Mouse (Mus musculus) right cerebral cortex, postnatal 25 days (tissue): ENCODE measurements around the gene Hcn2.

ENCODE experiments used
- DNase-seq: peaks from one replicate; pipeline ENCODE4 v3.0.0; 2022

The Hcn2 gene

DNA sequence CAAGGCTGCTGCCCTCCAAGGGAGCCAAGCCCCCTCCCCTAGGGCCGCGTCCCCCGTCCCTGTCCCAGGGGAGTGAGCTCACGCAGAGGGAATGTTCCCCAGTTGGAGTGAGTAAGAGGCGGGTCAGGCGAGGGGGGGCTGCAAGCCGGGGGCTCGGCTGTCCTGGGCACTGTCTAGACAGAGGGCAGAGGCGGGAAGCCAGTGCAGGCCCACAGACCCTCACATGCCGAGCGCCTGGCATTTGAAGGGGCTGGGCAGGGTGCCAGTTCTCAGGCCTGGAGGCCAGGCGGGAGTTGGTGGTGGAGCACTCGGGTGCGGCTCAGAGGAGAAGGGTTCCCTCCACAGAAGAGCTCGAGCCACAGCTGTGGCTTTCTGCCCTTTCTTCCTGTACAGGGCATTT is 61.6 kb downstream of the Hcn2 start:
- DNase-seq, result no peak

DNA sequence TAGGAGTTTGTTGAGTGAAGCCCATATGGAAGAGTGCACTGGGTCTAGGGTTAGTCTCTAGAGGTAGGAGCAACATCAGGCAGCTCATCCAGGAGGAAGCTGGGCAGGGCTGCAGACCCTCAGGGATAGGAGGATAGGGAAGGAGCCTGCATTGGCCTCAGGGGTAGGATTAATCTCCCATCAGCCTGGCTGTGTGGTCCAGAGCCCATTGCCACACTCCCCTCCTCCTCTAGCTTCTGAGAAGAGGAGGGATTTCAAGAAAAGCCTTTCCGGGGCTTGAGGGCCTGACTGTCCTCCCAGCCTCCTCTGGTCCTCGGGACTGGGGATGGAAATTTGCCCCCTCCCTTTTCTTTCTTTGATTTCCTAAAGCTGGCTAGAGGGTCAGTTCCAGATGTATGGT is 62.8 kb downstream of the Hcn2 start:
- DNase-seq, result no peak

DNA sequence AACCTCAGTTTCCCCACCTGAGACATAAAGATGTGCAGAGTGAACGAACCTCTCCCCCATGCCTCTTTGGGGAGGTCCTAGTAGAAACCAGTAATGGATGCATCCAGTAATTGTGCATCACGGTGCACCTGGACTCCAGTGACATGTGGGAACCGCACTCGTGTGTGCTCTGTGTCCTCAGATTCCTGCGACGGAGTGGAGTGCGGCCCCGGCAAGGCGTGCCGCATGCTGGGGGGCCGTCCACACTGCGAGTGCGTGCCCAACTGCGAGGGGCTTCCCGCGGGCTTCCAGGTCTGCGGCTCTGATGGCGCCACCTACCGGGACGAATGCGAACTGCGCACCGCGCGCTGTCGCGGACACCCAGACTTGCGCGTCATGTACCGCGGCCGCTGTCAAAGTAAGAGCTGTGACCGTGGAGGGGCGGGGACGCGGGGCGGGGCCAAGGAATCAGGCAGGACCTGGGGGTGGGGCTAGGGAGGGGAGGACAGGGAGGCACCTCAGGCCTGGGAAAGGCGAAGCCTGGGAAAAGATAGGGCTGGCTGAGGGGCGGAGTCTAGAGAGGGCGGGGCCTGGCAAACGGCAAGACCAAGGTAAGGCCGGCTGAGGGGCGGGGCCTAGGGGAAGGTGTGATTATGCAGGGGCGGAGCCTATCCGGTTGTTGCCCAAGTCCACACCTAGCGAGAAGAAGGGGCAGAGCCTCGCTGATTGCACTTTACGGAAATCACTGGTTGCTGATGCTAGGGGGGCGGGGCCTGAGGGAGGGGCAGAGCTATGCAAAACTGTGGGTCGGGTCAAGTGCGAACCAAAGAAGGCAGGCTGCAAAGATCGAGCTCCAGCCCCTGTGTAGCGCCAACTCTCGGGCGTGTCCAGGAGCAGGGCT is 63.6 kb downstream of the Hcn2 start:
- DNase-seq, result peak; percentile 96

DNA sequence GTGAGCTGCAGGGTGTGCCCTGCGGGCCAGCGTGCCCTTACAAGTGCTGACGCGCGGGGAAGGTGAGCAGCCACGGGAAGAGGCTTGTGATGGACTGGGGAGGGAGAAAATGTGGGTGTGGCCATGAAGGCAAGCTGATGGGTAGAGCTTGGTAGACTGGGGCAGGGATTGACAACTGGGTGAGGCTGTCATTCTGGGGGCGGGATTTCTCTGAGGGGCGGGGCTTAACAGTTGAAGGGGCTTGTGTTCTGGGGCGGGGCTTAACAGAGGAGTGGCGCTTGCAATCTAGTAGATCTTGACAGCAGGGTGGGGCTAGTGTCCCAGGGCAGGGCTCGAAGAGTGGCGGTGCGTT is 64.2 kb downstream of the Hcn2 start:
- no peak for DNase-seq

DNA sequence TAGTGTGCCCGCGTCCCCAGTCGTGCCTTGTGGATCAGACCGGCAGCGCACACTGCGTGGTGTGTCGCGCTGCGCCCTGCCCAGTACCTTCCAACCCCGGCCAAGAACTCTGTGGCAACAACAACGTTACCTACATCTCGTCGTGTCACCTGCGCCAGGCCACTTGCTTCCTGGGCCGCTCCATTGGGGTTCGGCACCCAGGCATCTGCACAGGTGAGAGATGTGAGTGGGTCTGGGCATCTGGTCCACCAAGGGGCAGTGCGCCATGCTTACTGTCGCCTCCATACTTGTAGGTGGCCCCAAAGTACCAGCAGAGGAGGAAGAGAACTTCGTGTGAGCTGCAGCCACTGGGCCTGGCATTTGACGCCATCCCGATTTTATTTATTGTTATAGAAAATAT is 64.7 kb downstream of the Hcn2 start:
- no peak for DNase-seq

DNA sequence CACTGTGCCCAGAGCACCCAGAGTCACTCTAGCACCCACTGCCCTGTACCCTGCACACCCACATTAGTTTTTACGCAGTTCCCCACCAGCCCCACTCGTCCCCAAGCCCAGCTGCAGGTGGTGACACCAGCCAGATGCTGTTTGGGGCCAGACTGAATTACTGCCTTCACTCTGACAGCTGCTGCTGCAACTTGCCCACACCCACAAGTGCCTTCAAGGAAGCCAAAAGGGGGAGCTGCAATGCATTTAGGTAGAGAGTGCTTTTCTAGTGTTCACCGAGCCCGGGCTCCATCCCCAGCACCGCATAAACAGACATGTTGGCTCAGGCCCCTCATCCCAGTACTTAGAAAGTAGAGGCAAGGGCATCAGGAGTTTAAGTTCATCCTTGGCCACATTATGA is 65.5 kb downstream of the Hcn2 start:
- no peak for DNase-seq

DNA sequence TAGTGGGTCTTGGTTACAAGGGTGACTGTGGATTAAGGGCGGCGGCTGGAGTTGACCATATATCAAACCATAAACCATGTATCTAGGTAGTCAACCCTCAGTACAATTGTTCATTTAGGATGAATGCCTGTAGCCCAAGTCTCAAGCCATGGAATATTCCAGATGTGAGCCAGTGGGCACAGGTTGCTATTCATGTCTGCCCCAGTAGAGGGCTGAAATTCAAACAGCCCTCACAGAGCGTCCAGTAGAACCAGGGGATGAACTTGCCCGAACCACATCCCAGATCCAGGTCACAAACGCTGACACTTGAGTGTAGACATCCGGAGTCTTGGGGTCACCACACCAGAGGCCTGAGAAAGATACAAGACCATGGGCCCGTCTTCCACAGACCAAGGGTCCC is 66.6 kb downstream of the Hcn2 start:
- DNase-seq, result no peak

DNA sequence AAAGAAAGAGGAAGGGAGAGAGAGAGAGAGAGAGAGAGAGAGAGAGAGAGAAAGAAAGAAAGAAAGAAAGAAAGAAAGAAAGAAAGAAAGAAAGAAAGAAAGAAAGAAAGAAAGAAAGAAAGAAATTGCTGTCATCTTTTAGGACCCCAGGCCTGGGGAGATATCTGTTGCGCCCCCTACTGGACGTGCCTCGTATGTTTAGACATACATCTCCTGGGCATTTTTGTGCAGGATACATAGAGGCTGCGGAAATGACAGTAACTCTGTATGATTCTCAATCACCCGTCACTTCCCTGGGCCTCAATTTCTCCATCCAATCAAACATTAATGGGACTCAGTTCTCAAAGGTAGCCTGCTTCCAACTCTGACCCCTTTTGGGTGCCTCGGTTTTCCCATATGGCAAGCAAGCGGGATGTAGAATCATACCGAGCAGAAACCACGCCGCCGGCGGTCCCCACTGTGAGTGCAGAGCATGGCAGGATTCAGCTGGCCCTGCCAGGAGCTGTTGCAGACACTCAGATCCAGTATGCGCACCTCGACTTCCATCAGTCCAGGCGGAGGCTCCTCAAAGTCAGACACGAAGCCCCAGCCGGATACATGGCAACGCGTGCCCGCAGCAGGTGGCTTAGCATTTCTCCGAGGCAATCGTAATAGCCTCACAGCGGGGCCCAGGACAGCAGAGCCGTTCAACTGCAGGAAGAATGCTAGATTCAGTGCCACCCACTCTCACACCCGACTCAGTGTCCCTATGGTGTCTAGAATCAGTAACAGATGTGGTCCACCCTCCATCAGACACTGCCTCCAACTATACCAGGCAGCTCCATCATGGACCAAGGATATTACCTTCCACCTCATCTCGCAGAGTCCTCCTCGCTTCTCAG is 67.7 kb downstream of the Hcn2 start:
- no peak for DNase-seq
